Mouse (Mus musculus) E14TG2a.4 (cell line): Measurements from ENCODE around the gene Lag3.
"Not testable (repeated sequence)": the region's sequence is repeated elsewhere in the genome, so short reads cannot be mapped to it uniquely, and the experiment has no call there.

Source experiments
- H3K27me3 ChIP-seq: 2 replicates; pipeline ENCODE4 v1.6.1; 2014; ENCODE audit warnings: low read length, control low read depth; ENCODE audit not compliant: insufficient read depth
- H3K36me3 ChIP-seq: 2 replicates; pipeline ENCODE4 v1.6.1; 2014; ENCODE audit warnings: low read length, control low read depth; ENCODE audit not compliant: insufficient read depth
- H3K4me1 ChIP-seq: replicated peaks from 2 replicates; pipeline ENCODE4 v1.6.1; 2014; ENCODE audit warnings: low read depth, low read length, control low read depth
- H3K4me3 ChIP-seq: replicated peaks from 2 replicates; pipeline ENCODE4 v1.5.1; 2014; ENCODE audit warnings: mild to moderate bottlenecking, low read length
- H3K9me3 ChIP-seq: 2 replicates; pipeline ENCODE4 v1.6.1; 2014; ENCODE audit warnings: low read length, control low read depth
- CTCF ChIP-seq: conservative IDR thresholded peaks from 2 replicates; pipeline ENCODE4 v1.5.1; 2014; ENCODE audit warnings: low read length
- NANOG ChIP-seq: IDR thresholded peaks from 2 replicates; pipeline ENCODE4 v1.6.1; 2014; ENCODE audit warnings: borderline replicate concordance, low read length, mixed read lengths
- POU5F1 ChIP-seq: IDR thresholded peaks from 2 replicates; pipeline ENCODE4 v1.6.1; 2014; ENCODE audit warnings: low read length, borderline replicate concordance

The Lag3 gene

DNA sequence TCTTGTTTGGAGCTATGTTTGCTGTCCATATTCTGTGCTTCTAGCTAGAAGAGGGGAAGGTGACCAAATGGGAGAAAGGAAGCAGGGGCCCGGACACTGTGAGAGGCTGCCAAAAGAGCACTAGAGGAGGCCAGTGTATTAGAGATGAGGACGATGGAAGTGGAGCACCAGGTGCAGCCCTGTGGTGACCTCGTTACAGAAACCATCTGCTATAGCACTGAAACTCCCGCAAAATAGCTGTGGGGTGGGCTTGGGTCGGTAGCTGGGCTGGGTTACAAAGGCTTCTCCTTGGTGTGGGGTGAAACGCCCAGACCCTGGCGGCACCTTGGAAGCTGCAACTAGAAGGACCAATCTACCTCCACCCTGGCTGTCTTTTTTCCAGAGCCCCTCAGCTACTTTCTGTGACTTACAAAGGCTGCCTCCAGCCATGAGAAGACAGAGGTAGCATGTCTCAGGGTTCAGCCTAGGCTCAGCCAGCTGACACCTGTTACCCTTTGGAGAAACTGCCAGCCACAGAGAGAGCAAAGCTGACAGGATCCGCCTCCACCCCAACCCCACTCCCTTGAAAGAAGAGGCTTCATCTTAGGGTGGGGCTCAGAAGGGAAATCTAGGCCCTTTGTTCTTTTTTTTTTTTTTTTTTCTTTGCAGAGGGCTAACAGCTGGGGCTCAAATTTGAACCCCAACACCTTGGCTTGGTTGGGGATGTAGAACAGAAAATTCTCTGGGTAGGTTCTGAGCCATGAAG lies 11.3 kb downstream of the Lag3 start:
- Histone ChIP-seq H3K4me3 (peak overlapping the region; percentile 29; the same call in 1 of the 2 replicates), H3K27me3 (no peaks in the 10 kb centered on the region), H3K36me3 (no peaks in the 10 kb centered on the region), H3K9me3 (no peaks in the 10 kb centered on the region), H3K4me1 (peaks cover 63% of the 10 kb centered on the region)
- TF ChIP-seq NANOG (no peak), POU5F1 (no peak), CTCF (no peak)

DNA sequence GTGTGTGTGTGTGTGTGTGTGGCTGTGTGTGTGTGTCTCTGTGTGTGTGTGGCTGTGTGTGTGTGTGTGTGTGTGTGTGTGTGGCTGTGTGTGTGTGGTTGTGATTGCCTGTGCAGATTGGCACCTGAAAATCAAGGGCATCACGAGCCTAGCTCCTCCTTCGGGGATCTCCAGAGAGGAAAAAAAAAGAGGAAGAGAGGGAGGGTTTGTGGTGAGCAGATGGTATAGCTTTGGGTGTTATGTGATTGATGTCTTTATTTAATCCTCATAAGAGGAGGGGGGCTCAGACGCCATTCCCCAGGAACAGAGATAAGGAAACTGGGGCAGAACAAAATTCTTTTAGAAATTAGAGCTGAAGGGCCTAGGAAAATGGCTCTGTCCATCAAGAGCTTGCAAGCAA lies 13.1 kb downstream of the Lag3 start:
- H3K9me3 ChIP-seq = no peaks in the 10 kb centered on the region
- TF ChIP-seq NANOG = no peak
- TF ChIP-seq POU5F1 = no peak
- TF ChIP-seq CTCF = no peak

DNA sequence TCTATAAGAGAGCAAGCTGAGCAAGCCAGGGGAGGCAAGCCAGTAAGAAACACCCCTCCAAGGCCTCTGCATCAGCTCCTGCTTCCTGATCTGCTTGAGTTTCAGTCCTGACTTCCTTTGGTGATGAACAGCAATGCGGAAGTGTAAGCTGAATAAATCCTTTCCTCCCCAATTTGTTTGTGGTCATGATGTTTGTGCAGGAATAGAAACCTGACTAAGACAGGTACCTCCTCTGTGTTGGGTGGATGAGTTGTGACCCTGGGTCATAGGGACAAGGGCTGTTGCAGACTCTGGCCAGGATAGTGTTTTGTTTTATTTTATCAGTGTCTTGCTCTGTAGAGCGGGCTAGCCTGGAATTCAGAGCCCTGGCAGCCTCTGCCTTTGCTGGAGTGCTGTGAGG lies 17.4 kb downstream of the Lag3 start:
- H3K9me3 ChIP-seq, H3K27me3 ChIP-seq, H3K4me3 ChIP-seq, H3K36me3 ChIP-seq: not testable (repeated sequence)
- peaks cover 26% of the 10 kb centered on the region for H3K4me1 ChIP-seq

More for the DNA sequence above, 13.1 kb downstream of the Lag3 start:
- no peaks in the 10 kb centered on the region for H3K36me3 ChIP-seq
- H3K27me3 ChIP-seq = no peaks in the 10 kb centered on the region
- H3K4me3 ChIP-seq = no peak overlapping the region
- peaks cover 54% of the 10 kb centered on the region for H3K4me1 ChIP-seq

DNA sequence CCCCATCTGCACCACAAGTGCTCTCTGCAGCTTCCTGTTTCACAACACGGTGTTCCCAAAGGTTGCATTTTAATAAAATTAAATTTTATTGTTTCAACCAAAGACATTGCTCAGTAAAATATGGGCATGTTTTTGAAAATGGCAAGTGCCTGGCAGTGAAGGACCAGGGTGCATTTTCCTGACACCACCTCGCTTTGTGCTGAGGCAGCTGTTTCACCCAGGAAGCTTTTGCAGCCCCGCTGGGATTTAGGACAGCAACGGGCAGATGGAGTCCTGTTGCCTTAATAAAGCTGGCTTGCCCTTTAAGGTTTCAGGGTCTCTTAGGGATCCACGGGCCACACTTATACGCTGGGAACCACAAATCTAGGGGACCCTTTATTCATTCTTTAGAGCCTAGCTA lies 20.5 kb downstream of the Lag3 start:
- Histone ChIP-seq H3K27me3 (peaks cover 8% of the 10 kb centered on the region; the same call in 1 of the 2 replicates), H3K9me3 (no peaks in the 10 kb centered on the region), H3K36me3 (no peaks in the 10 kb centered on the region), H3K4me1 (peaks cover 18% of the 10 kb centered on the region), H3K4me3 (no peak overlapping the region)
- no peak for TF ChIP-seq CTCF
- TF ChIP-seq POU5F1 = no peak
- no peak for TF ChIP-seq NANOG

DNA sequence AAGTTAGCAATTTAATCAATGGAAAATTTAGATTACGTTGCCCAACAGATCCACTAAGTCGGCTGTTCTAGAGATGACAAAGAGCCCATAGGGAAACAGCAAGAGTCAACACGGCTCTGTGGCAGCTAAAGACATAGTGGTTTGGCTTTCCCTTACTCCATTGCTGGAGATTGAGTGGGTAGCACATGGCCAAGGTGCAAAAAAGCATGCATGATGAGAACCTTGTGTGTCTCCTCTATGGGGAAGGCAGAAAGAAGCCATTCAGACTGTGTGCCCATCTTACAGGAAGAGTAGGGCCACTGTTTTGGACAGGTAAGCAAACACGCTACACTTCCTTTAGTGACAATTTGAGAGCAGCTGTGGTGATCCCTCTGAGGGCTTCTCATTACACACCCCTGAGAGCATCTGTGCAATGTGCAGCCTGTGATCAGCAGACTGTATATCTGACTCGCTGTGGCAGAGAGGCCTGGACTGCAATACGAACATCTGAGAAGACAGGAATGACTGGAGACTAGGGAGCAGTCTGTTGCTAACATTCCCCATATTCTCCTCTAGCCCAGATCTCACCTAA lies 22.9 kb downstream of the Lag3 start:
- H3K36me3 ChIP-seq = no peaks in the 10 kb centered on the region
- TF ChIP-seq POU5F1 = no peak
- TF ChIP-seq CTCF = no peak
- no peak for TF ChIP-seq NANOG
- peaks cover 19% of the 10 kb centered on the region for H3K4me1 ChIP-seq
- H3K4me3 ChIP-seq = no peak overlapping the region
- no peaks in the 10 kb centered on the region for H3K9me3 ChIP-seq
- peaks cover 10% of the 10 kb centered on the region; the same call in 1 of the 2 replicates for H3K27me3 ChIP-seq

DNA sequence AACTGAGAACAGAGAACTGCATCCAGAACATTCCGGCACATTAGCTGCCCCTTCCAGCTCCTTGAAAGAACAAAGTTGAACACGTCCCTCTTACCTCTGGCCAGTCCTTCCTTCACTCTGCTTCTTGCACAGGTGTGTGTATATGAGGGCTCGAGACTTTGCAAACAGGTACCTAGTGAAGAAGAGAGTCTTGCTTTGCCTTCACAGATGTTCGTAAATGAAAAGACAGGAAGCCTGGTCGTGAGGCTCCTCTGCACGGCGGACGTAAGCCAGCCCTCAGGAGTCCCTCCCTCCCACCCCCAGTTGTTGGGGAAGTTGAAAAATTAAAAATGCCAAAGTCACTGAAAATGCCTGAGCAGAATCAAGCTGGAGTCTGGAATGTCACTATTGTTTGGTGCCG lies 23.5 kb downstream of the Lag3 start, which contains the start of gene Cd4:
TSS of gene Cd4 (minus strand) at position 236 of the 400 bp plus-strand sequence.
- no peaks in the 10 kb centered on the region for H3K9me3 ChIP-seq
- no peak within 1 kb of the TSS for H3K4me3 ChIP-seq
- H3K27me3 ChIP-seq = peaks cover 10% of the 10 kb centered on the region; the same call in 1 of the 2 replicates
- peaks cover 19% of the 10 kb centered on the region for H3K4me1 ChIP-seq
- no peaks in the 10 kb centered on the region for H3K36me3 ChIP-seq
- TF ChIP-seq CTCF = no peak
- no peak for TF ChIP-seq POU5F1
- no peak for TF ChIP-seq NANOG

DNA sequence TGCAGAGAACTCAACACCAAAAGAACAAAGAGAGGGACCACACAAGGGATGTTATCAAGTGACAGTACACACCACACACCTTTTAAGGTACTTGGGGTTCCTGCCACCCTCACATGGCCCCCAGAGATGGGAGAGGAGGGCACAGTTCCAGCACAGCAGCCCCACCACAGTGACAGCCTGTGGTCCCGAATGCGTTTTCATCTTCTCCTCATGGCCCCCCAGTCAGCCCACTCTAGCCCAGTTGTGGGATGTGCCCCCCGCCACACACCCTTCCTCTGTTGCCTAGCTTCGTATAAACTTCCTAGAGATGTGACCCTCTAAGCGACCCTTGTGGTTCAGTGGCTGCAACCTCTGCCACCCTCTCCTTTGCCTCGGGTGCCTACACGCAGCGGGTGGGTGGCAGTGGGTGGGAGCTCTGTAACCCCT lies 25.5 kb downstream of the Lag3 start:
- TF ChIP-seq CTCF (no peak), POU5F1 (no peak), NANOG (no peak)
- peaks cover 6% of the 10 kb centered on the region; the same call in 1 of the 2 replicates for H3K4me1 ChIP-seq
- no peak overlapping the region for H3K4me3 ChIP-seq
- no peaks in the 10 kb centered on the region for H3K36me3 ChIP-seq
- peaks cover 10% of the 10 kb centered on the region; the same call in 1 of the 2 replicates for H3K27me3 ChIP-seq
- no peaks in the 10 kb centered on the region for H3K9me3 ChIP-seq

DNA sequence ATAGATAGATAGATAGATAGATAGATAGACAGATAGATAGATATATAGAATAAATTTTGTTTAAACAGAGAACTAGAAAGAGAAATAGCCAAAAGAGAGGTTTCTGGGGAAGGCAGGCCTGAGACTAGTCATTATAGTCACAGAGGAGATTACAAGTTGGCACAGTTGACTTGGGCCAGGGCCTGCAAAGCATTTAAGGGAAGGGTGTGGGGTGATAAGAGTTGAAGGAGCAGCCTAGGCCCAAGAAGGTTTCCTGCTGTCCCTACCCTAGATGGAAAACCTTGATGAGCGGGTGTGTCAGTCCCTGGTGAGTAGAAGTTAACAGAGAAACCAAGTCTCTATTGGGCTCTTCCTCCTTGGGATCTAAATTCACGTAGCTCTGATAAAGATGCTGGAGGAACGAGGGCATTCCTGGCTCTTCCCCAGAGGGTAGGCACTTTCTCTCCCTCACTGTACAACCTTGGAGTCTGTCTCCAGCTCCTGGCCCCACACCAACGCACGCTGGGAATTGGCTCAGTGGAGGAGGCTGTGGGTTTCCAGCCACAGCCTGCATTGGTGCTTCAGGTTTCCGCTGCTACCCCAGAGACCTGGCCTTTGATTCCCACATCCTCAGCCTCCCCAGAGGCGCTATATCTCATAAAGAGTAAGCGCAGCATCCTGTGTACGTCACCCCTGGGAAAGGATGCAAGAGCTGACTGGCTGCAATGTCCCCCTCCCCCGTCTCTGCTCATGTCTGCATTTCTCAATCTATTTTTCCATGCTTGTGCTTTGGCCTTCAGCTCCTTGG lies 26.6 kb downstream of the Lag3 start:
- no peak overlapping the region for H3K4me3 ChIP-seq
- no peaks in the 10 kb centered on the region for H3K36me3 ChIP-seq
- TF ChIP-seq CTCF (no peak), POU5F1 (no peak), NANOG (no peak)
- H3K9me3 ChIP-seq = no peaks in the 10 kb centered on the region
- H3K27me3 ChIP-seq = peaks cover 10% of the 10 kb centered on the region; the same call in 1 of the 2 replicates
- 0 out of 2 replicates have a peak, but pooled peaks cover 5% of the 10 kb centered on the region for H3K4me1 ChIP-seq
